Mouse (Mus musculus) liver, postnatal 0 days (tissue): Measurements from ENCODE around the gene Ubtfl1. TPM values are rescaled to one million over a fixed set of nuclear protein-coding genes. Genes with fewer than 3 reads are reported as not detected.
"Not testable (repeated sequence)": the region's sequence is repeated elsewhere in the genome, so short reads cannot be mapped to it uniquely, and the experiment has no call there.

Experiments used
- ATAC-seq: fragments of 200-750 bp; cut with Nextera tagmentation; 2 replicates; pipeline ENCODE4 v1.8.0; 2017; ENCODE audit warnings: mild to moderate bottlenecking, moderate library complexity
- DNase-seq: peaks from one replicate; pipeline ENCODE4 v3.0.0-alpha.2; 2016
- H3K27ac ChIP-seq: fragments of 300-500 bp; sonication (generic); 2 replicates; pipeline ENCODE4 v1.5.1; 2014; ENCODE audit warnings: antibody characterized with exemption, moderate library complexity, mild to moderate bottlenecking, low read depth
- H3K27me3 ChIP-seq: fragments of 300-500 bp; sonication (generic); 2 replicates; pipeline ENCODE4 v1.6.1; 2014; ENCODE audit warnings: low read length, control low read depth, mixed read lengths; ENCODE audit not compliant: insufficient read depth
- H3K36me3 ChIP-seq: fragments of 300-500 bp; sonication (generic); replicated peaks from 2 replicates; pipeline ENCODE4 v1.6.1; 2014; ENCODE audit warnings: mild to moderate bottlenecking, control low read depth, low read length, moderate library complexity, mixed read lengths; ENCODE audit not compliant: insufficient read depth
- H3K4me1 ChIP-seq: fragments of 300-500 bp; sonication (generic); 2 replicates; pipeline ENCODE4 v1.6.1; 2014; ENCODE audit warnings: antibody characterized with exemption, mild to moderate bottlenecking, control low read depth; ENCODE audit not compliant: insufficient read depth
- H3K4me2 ChIP-seq: fragments of 300-500 bp; sonication (generic); 2 replicates; pipeline ENCODE4 v1.6.1; 2014; ENCODE audit warnings: low read depth, mild to moderate bottlenecking, low read length, moderate library complexity, mixed read lengths
- H3K4me3 ChIP-seq: fragments of 300-500 bp; sonication (generic); 2 replicates; pipeline ENCODE4 v1.5.1; 2014; ENCODE audit warnings: low read depth, low read length
- H3K9ac ChIP-seq: fragments of 300-500 bp; sonication (generic); replicated peaks from 2 replicates; pipeline ENCODE4 v1.6.1; 2014; ENCODE audit warnings: mild to moderate bottlenecking, moderate library complexity
- H3K9me3 ChIP-seq: fragments of 300-500 bp; sonication (generic); 2 replicates; pipeline ENCODE4 v1.6.1; 2016; ENCODE audit warnings: mild to moderate bottlenecking, control low read depth, low read length, mixed read lengths
- CTCF ChIP-seq: sonication (generic); IDR thresholded peaks from 2 replicates; pipeline ENCODE4 v1.5.1; 2016; ENCODE audit warnings: antibody characterized with exemption, low read depth
- EP300 ChIP-seq: IDR thresholded peaks from 2 replicates; pipeline ENCODE4 v1.6.1; 2016; ENCODE audit warnings: antibody characterized with exemption, low read depth, mild to moderate bottlenecking
- WGBS: fragments of 180-500 bp; shearing (Covaris S2); extraction: QIAGEN DNeasy Blood & Tissue Kit; methylation state at CpG from one replicate; pipeline ENCODE4 v1.1.7; 2014; ENCODE audit not compliant: insufficient replicate concordance; 5-methylcytosine and 5-hydroxymethylcytosine counted together
- polyA plus RNA-seq: library from polyadenylated mRNA; unstranded; fragments of >200 nt; fragmentation: Nextera tagmentation; extraction: Ambion mirVana; gene quantifications from 2 replicates; pipeline ENCODE4 v1.2.1, GENCODE M21; 2015

Ubtfl1 gene
- not detected in 2 replicates for polyA plus RNA-seq

DNA sequence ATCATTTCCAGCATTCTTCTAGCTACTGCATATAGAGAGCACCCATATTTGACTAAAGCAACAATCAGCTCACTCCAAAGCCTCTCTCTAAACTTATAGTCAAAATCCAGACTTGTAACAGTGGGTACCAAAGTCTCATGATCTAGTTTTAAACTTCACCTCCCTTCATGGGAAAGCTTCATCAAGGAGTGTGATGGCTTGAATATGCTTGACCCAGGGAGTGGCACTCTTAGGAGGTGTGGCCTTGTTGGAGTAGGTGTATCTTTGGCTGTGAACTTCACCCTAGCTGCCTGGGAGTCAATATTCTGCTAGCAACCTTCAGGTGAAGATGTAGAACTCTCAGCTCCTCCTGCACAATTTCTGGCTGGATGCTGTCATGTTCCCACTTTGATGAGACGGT lies at the start of gene Ubtfl1:
Gene Ubtfl1, plus strand, starts transcription at position 301 of the 400 bp plus-strand sequence.
- ATAC-seq (no peak), DNase-seq (no peak)
- Histone ChIP-seq H3K4me2 (no peak within 1 kb of the TSS), H3K9ac (no peak within 1 kb of the TSS), H3K9me3 (no peaks in the 10 kb centered on the region), H3K4me3 (no peak within 1 kb of the TSS), H3K27me3 (no peaks in the 10 kb centered on the region), H3K27ac (no peak within 1 kb of the TSS), H3K4me1 (no peaks in the 10 kb centered on the region), H3K36me3 (no peaks in the 10 kb centered on the region)
- WGBS = 58% methylated on average over 1 of the region's 1 CpGs
- TF ChIP-seq CTCF = no peak
- no peak for TF ChIP-seq EP300

GRCm38 (mm10) chr9:18373026-18373425 lies 31.2 kb upstream of the Ubtfl1 start:
- not testable (repeated sequence) for H3K4me1 ChIP-seq, DNase-seq, ATAC-seq, H3K27ac ChIP-seq, H3K4me2 ChIP-seq, H3K36me3 ChIP-seq, H3K27me3 ChIP-seq, H3K9ac ChIP-seq, H3K4me3 ChIP-seq, H3K9me3 ChIP-seq
- WGBS = 57% methylated on average over 1 of the region's 1 CpGs

DNA sequence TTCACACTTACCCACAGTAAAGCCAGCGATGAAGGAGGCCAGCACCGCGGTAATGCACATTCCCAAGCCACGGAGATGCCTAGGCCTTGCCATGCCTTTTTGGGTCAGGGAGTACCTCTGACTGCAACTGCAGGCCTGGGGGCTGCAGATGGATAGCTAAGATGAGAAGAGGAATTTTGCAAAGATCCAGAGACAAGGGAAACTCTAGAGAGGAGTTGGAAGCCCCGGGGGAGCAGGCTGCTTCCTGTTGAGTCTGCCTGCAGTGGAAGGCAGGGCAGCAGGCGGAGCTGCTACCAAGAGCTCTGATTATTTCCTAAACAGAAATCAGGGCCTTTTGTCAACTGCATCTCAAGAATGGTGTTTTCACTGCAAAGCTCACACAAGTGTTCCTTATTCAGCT lies 18.4 kb upstream of the Ubtfl1 start:
- Histone ChIP-seq H3K36me3 (no peaks in the 10 kb centered on the region), H3K4me1 (no peaks in the 10 kb centered on the region), H3K9ac (no peak overlapping the region), H3K27me3 (no peaks in the 10 kb centered on the region), H3K9me3 (peaks cover 3% of the 10 kb centered on the region; the same call in 1 of the 2 replicates), H3K4me2 (no peak overlapping the region), H3K27ac (no peak overlapping the region), H3K4me3 (no peak overlapping the region)
- ATAC-seq (no peak), DNase-seq (no peak)
- TF ChIP-seq EP300 (no peak), CTCF (no peak)
- 29% methylated on average over 6 of the region's 6 CpGs for WGBS

DNA sequence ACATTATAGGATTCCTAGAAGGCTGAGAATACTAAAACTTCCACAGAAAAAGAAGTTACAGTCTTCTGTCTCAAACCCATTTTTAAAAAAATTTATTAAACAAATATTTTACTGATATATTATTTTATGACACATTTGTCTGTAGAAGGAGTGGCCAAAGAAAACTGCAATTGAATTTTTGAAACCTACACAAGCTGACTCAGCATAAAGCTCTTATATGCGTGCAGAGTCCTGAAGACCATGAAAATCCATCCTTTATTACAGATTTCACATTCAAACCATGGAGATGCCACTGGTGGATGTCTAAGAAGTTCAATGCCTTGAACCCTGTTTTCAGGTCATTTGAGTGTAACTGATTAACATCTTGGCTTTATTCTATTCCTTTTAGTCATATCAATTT lies 4.6 kb upstream of the Ubtfl1 start:
- no peaks in the 10 kb centered on the region for H3K36me3 ChIP-seq
- no peak for TF ChIP-seq CTCF
- TF ChIP-seq EP300 = no peak
- no peak overlapping the region for H3K9ac ChIP-seq
- WGBS = 74% methylated on average over 1 of the region's 1 CpGs
- no peaks in the 10 kb centered on the region for H3K27me3 ChIP-seq
- H3K27ac ChIP-seq = no peak overlapping the region
- no peak for DNase-seq
- no peak for ATAC-seq
- no peaks in the 10 kb centered on the region for H3K4me1 ChIP-seq
- H3K9me3 ChIP-seq = no peaks in the 10 kb centered on the region
- H3K4me3 ChIP-seq = no peak overlapping the region
- H3K4me2 ChIP-seq = no peak overlapping the region

DNA sequence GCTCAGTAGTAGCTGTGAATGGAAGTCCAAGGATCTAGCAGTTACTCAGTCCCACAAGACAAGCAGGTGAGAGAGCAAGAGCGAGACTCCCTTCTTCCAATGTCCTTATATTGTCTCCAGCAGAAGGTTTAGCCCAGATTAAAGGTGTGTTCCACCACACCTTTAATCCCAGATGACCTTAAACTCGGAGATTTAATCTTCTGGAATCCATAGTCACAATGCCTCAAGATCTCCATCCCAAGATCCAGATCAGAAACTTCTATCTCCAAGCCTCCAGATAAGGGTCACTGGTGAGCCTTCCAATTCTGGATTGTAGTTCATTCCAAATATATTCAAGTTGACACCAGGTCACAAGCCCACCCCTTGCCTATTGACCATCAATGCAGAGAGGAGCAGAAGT lies 1.3 kb upstream of the Ubtfl1 start, which contains the start of gene Naalad2:
Gene Naalad2, minus strand, starts transcription at position 101 of the 400 bp plus-strand sequence.
- H3K9ac ChIP-seq, H3K4me3 ChIP-seq, H3K9me3 ChIP-seq, H3K36me3 ChIP-seq, DNase-seq, H3K4me2 ChIP-seq, H3K4me1 ChIP-seq, H3K27ac ChIP-seq, ATAC-seq, H3K27me3 ChIP-seq: not testable (repeated sequence)
- 52% methylated on average over 2 of the region's 2 CpGs for WGBS

DNA sequence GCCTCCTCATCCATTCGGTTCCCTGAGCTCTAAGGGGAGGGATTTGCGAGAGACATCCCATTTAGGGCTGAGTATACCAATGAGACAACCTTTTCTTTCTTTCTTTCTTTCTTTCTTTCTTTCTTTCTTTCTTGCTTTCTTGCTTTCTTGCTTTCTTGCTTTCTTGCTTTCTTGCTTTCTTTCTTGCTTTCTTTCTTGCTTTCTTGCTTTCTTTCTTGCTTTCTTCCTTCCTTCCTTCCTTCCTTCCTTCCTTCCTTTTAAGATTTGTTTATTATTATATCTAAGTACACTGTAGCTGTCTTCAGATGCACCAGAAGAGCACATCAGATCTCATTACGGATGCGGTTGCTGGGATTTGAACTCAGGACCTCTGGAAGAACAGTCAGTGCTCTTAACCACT lies 8.2 kb downstream of the Ubtfl1 start:
- ATAC-seq, H3K4me1 ChIP-seq, H3K9ac ChIP-seq, H3K36me3 ChIP-seq, DNase-seq, H3K4me3 ChIP-seq, H3K27me3 ChIP-seq, H3K4me2 ChIP-seq, H3K27ac ChIP-seq, H3K9me3 ChIP-seq: not testable (repeated sequence)
- 66% methylated on average over 4 of the region's 4 CpGs for WGBS

DNA sequence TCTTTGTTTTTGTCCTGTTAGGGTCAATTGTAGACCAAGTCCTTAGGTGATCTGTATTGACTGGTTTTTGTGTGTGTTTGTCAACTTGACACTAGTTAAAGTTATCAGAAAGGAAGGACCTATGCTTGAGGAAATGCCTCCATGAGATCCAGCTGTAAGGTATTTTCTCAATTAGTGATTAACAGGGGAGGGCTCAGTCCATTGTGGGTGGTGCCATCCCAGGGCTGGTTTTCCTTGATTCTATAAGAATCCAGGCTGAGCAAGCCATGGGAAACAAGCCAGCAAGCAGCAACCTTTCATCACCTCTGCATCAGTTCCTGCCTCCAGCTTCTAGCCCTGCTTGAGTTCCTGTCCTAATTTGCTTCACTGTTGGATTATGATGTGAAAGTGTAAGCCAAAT lies 26.1 kb downstream of the Ubtfl1 start, which contains the start of gene Mbd3l2:
Gene Mbd3l2, plus strand, starts transcription at position 301 of the 400 bp plus-strand sequence.
- no peaks in the 10 kb centered on the region for H3K27me3 ChIP-seq
- H3K9me3 ChIP-seq = no peaks in the 10 kb centered on the region
- H3K4me1 ChIP-seq = no peaks in the 10 kb centered on the region
- no peak within 1 kb of the TSS for H3K4me2 ChIP-seq
- no peak for TF ChIP-seq CTCF
- no peak within 1 kb of the TSS for H3K9ac ChIP-seq
- no peak for DNase-seq
- no peak within 1 kb of the TSS for H3K4me3 ChIP-seq
- no peaks in the 10 kb centered on the region for H3K36me3 ChIP-seq
- no peak for ATAC-seq
- H3K27ac ChIP-seq = no peak within 1 kb of the TSS
